Mouse (Mus musculus) liver, embryonic 14.5 days (tissue): ENCODE data around the gene Inhbe.

Experiments
- CTCF ChIP-seq: IDR thresholded peaks from 2 replicates; pipeline ENCODE4 v1.5.1; 2016; ENCODE audit warnings: antibody characterized with exemption, low read depth, control low read depth
- EP300 ChIP-seq: IDR thresholded peaks from 2 replicates; pipeline ENCODE4 v1.6.1; 2016; ENCODE audit warnings: antibody characterized with exemption, low read depth

- no peak for TF ChIP-seq CTCF
- no peak for TF ChIP-seq EP300
These were observed 43.4 kb downstream of the Inhbe start for GRCm38 (mm10) chr10:127310523-127311475.
